Mouse (Mus musculus) MEL (cell line): Measurements from ENCODE around the gene Fance. TPM values are rescaled to one million over a fixed set of nuclear protein-coding genes. Genes with fewer than 3 reads are reported as not detected.

Source experiments
- DNase-seq: peaks from one replicate; pipeline ENCODE4 v3.0.0; 2011; ENCODE audit warnings: low read depth, low spot score
- H3K27ac ChIP-seq: 2 replicates; pipeline ENCODE4 v1.5.1; 2012; ENCODE audit warnings: low read depth, mild to moderate bottlenecking, control low read depth, low read length, moderate library complexity; ENCODE audit not compliant: control insufficient read depth
- H3K27me3 ChIP-seq, 2 experiments: fragments of 150-350 bp in 1 of 2; sonication (generic) in 1 of 2; 2 replicates each; pipeline ENCODE4 v1.6.1; 2012; ENCODE audit warnings: low read length in 2 of 2, mild to moderate bottlenecking in 2 of 2, improper control_type of control experiment in 1 of 2, moderate library complexity in 1 of 2; ENCODE audit not compliant: insufficient read depth in 2 of 2, control insufficient read depth in 1 of 2
- H3K36me3 ChIP-seq, 2 experiments: 2 replicates each; pipeline ENCODE4 v1.6.1; 2012 to 2014; ENCODE audit warnings: low read length in 2 of 2, improper control_type of control experiment in 1 of 2, inconsistent platforms in 1 of 2, mild to moderate bottlenecking in 1 of 2; ENCODE audit not compliant: insufficient read depth in 2 of 2, control insufficient read depth in 1 of 2
- H3K4me1 ChIP-seq, 2 experiments: fragments of 150-350 bp in 1 of 2; sonication (generic) in 1 of 2; 2 replicates each; pipeline ENCODE4 v1.6.1; 2012; ENCODE audit warnings: low read length in 2 of 2, improper control_type of control experiment in 1 of 2, mild to moderate bottlenecking in 1 of 2; ENCODE audit not compliant: insufficient read depth in 2 of 2, control insufficient read depth in 1 of 2
- H3K4me3 ChIP-seq, 2 experiments: fragments of 150-350 bp in 1 of 2; sonication (generic) in 1 of 2; 2 replicates each; pipeline ENCODE4 v1.5.1; 2012; ENCODE audit warnings: low read depth in 2 of 2, low read length in 2 of 2, mild to moderate bottlenecking in 2 of 2, moderate library complexity in 2 of 2, control low read depth in 1 of 2, improper control_type of control experiment in 1 of 2; ENCODE audit not compliant: control insufficient read depth in 1 of 2, insufficient read depth in 1 of 2
- H3K79me2 ChIP-seq: 2 replicates; pipeline ENCODE4 v1.6.1; 2012; ENCODE audit warnings: mild to moderate bottlenecking, low read length, moderate library complexity; ENCODE audit not compliant: control insufficient read depth, poor library complexity, insufficient read depth
- H3K9ac ChIP-seq: 2 replicates; pipeline ENCODE4 v1.6.1; 2012; ENCODE audit warnings: low read depth, mild to moderate bottlenecking, control low read depth, low read length, moderate library complexity; ENCODE audit not compliant: control insufficient read depth, poor library complexity, severe bottlenecking
- H3K9me3 ChIP-seq: fragments of 150-350 bp; sonication (generic); replicated peaks from 2 replicates; pipeline ENCODE4 v1.6.1; 2012; ENCODE audit warnings: mild to moderate bottlenecking, low read length, improper control_type of control experiment, moderate library complexity; ENCODE audit not compliant: insufficient read depth
- BHLHE40 ChIP-seq: IDR thresholded peaks from 2 replicates; pipeline ENCODE4 v1.6.1; 2012; ENCODE audit warnings: low read depth, mild to moderate bottlenecking, inconsistent platforms, low read length, improper control_type of control experiment, borderline replicate concordance
- CHD2 ChIP-seq: IDR thresholded peaks from 2 replicates; pipeline ENCODE4 v1.6.1; 2011; ENCODE audit warnings: low read length, improper control_type of control experiment
- ELF1 ChIP-seq: IDR thresholded peaks from 2 replicates; pipeline ENCODE4 v1.6.1; 2014; ENCODE audit warnings: low read depth, mild to moderate bottlenecking, inconsistent platforms, low read length, improper control_type of control experiment, moderate library complexity
- EP300 ChIP-seq, 2 experiments: IDR thresholded peaks; 2 replicates each; pipeline ENCODE4 v1.6.1; 2011; ENCODE audit warnings: improper control_type of control experiment in 2 of 2, low read length in 2 of 2, low read depth in 1 of 2, mild to moderate bottlenecking in 1 of 2
- ETS1 ChIP-seq: IDR thresholded peaks from 2 replicates; pipeline ENCODE4 v1.6.1; 2012; ENCODE audit warnings: low read depth, mild to moderate bottlenecking, inconsistent platforms, low read length, improper control_type of control experiment, moderate library complexity
- GABPA ChIP-seq: IDR thresholded peaks from 2 replicates; pipeline ENCODE4 v1.6.1; 2012; ENCODE audit warnings: low read depth, mild to moderate bottlenecking, inconsistent platforms, low read length, improper control_type of control experiment, moderate library complexity
- GATA1 ChIP-seq: IDR thresholded peaks from 2 replicates; pipeline ENCODE4 v1.6.1; 2011; ENCODE audit warnings: low read depth, low read length, improper control_type of control experiment
- MAFK ChIP-seq: IDR thresholded peaks from 2 replicates; pipeline ENCODE4 v1.6.1; 2011; ENCODE audit warnings: low read depth, mild to moderate bottlenecking, low read length, improper control_type of control experiment, borderline replicate concordance
- MAX ChIP-seq: IDR thresholded peaks from 2 replicates; pipeline ENCODE4 v1.6.1; 2011; ENCODE audit warnings: low read length, improper control_type of control experiment
- MEF2A ChIP-seq: IDR thresholded peaks from 2 replicates; pipeline ENCODE4 v1.6.1; 2014; ENCODE audit warnings: low read depth, mild to moderate bottlenecking, inconsistent platforms, low read length, improper control_type of control experiment; ENCODE audit not compliant: poor library complexity, insufficient replicate concordance, severe bottlenecking; ENCODE audit errors: extremely low read depth
- MXI1 ChIP-seq: IDR thresholded peaks from 2 replicates; pipeline ENCODE4 v1.6.1; 2011; ENCODE audit warnings: mild to moderate bottlenecking, low read depth, low read length, improper control_type of control experiment
- MYB ChIP-seq: IDR thresholded peaks from 2 replicates; pipeline ENCODE4 v1.6.1; 2011; ENCODE audit warnings: mild to moderate bottlenecking, low read depth, low read length, improper control_type of control experiment
- MYC ChIP-seq: IDR thresholded peaks from 2 replicates; pipeline ENCODE4 v1.6.1; 2011; ENCODE audit warnings: low read depth, mild to moderate bottlenecking, low read length, improper control_type of control experiment, moderate library complexity
- NELFE ChIP-seq: IDR thresholded peaks from 2 replicates; pipeline ENCODE4 v1.6.1; 2011; ENCODE audit warnings: low read depth, low read length, improper control_type of control experiment
- POLR2A ChIP-seq, 2 experiments: IDR thresholded peaks; 2 replicates each; pipeline ENCODE4 v1.6.1; 2011 to 2012; ENCODE audit warnings: low read length in 2 of 2, mild to moderate bottlenecking in 2 of 2, control low read depth in 1 of 2, improper control_type of control experiment in 1 of 2, low read depth in 1 of 2, moderate library complexity in 1 of 2; ENCODE audit not compliant: control insufficient read depth in 1 of 2, insufficient read depth in 1 of 2, poor library complexity in 1 of 2
- POLR2AphosphoS2 ChIP-seq: IDR thresholded peaks from 2 replicates; pipeline ENCODE4 v1.6.1; 2011; ENCODE audit warnings: low read length, improper control_type of control experiment
- RCOR1 ChIP-seq: IDR thresholded peaks from 2 replicates; pipeline ENCODE4 v1.6.1; 2012; ENCODE audit warnings: low read depth, mild to moderate bottlenecking, inconsistent platforms, low read length, improper control_type of control experiment
- SIN3A ChIP-seq: IDR thresholded peaks from 2 replicates; pipeline ENCODE4 v1.6.1; 2012; ENCODE audit warnings: low read length, improper control_type of control experiment, inconsistent platforms
- TAL1 ChIP-seq: IDR thresholded peaks from 2 replicates; pipeline ENCODE4 v1.6.1; 2012; ENCODE audit warnings: mild to moderate bottlenecking, inconsistent platforms, low read length, moderate library complexity, mixed read lengths
- TCF12 ChIP-seq: IDR thresholded peaks from 2 replicates; pipeline ENCODE4 v1.6.1; 2014; ENCODE audit warnings: low read depth, mild to moderate bottlenecking, inconsistent platforms, low read length, improper control_type of control experiment, moderate library complexity
- USF2 ChIP-seq, 2 experiments: IDR thresholded peaks; 2 replicates each; pipeline ENCODE4 v1.6.1; 2011 to 2012; ENCODE audit warnings: improper control_type of control experiment in 2 of 2, low read length in 2 of 2, borderline replicate concordance in 1 of 2, inconsistent platforms in 1 of 2, low read depth in 1 of 2, mild to moderate bottlenecking in 1 of 2; ENCODE audit not compliant: insufficient read depth in 1 of 2
- ZC3H11A ChIP-seq: IDR thresholded peaks from 2 replicates; pipeline ENCODE4 v1.6.1; 2012; ENCODE audit warnings: low read depth, mild to moderate bottlenecking, inconsistent platforms, low read length, improper control_type of control experiment
- ZNF384 ChIP-seq: IDR thresholded peaks from 2 replicates; pipeline ENCODE4 v1.6.1; 2012; ENCODE audit warnings: low read depth, mild to moderate bottlenecking, inconsistent platforms, low read length, improper control_type of control experiment
- polyA plus RNA-seq, 2 experiments: library from polyadenylated mRNA; stranded (reverse) in 1 of 2; unstranded in 1 of 2; fragments of >175 nt in 1 of 2; fragments of >200 nt in 1 of 2; gene quantifications; 2 replicates each; pipeline versions ENCODE4 v1.2.1 to v1.2.4; 2012; ENCODE audit warnings: low replicate concordance in 2 of 2, low read depth in 1 of 2; ENCODE audit not compliant: insufficient read length in 2 of 2, insufficient read depth in 1 of 2, missing spikeins in 1 of 2
- total RNA-seq: library from RNA; depleted of rRNA; stranded (reverse); fragments of 300-350 nt; gene quantifications from 2 replicates; pipeline ENCODE4 v1.2.3, GENCODE M21; 2012

Gene Fance
- total and polyA plus RNA-seq, 3 experiments = 51.2 to 382 (median 105) TPM

GRCm38 (mm10) chr17:28317725-28318124 lies 4.4 kb downstream of the Fance start:
- H3K27ac ChIP-seq = peak overlapping the region; percentile 32
- H3K36me3 ChIP-seq = peaks cover 13 to 16% of the 10 kb centered on the region in 2 experiments
- H3K4me3 ChIP-seq = no peak overlapping the region
- peaks cover 17% of the 10 kb centered on the region for H3K79me2 ChIP-seq
- H3K4me1 ChIP-seq = peaks cover 4 to 21% of the 10 kb centered on the region in 2 experiments; a peak in 3 of 4 replicates
- TF ChIP-seq CHD2 (no peak), TCF12 (peak; percentile 92), EP300 (IDR thresholded peaks at IDR 0.05; ENCODE audit: low read depth in 1 of 2, low read length in 2 of 2) (peak; percentile 63 to 79; a peak in 3 of 4 replicates), ETS1 (peak; percentile 71), RCOR1 (peak; percentile 89), ELF1 (no peak), GATA1 (peak; percentile 77), TAL1 (peak; percentile 51), ZNF384 (peak; percentile 92)
- H3K9ac ChIP-seq = 0 out of 2 replicates have a peak overlapping the region, but pooled peaks have one; percentile 31
- DNase-seq = peak; percentile 55
- H3K27me3 ChIP-seq = no peaks in the 10 kb centered on the region
- no peaks in the 10 kb centered on the region for H3K9me3 ChIP-seq

GRCm38 (mm10) chr17:28321700-28322099 lies 8.4 kb downstream of the Fance start:
- peaks cover 11 to 15% of the 10 kb centered on the region in 2 experiments for H3K36me3 ChIP-seq
- H3K9ac ChIP-seq = no peak overlapping the region
- H3K4me1 ChIP-seq = peaks cover 4 to 16% of the 10 kb centered on the region in 2 experiments; a peak in 3 of 4 replicates
- H3K79me2 ChIP-seq = no peaks in the 10 kb centered on the region
- H3K27ac ChIP-seq = no peak overlapping the region
- no peaks in the 10 kb centered on the region for H3K27me3 ChIP-seq
- no peaks in the 10 kb centered on the region for H3K9me3 ChIP-seq
- DNase-seq = no peak
- TF ChIP-seq GABPA = no peak
- TF ChIP-seq ZC3H11A = no peak
- TF ChIP-seq NELFE = no peak
- no peak for TF ChIP-seq MAX
- no peak for TF ChIP-seq BHLHE40
- TF ChIP-seq MXI1 = no peak
- no peak for TF ChIP-seq POLR2AphosphoS2
- TF ChIP-seq CHD2 = no peak
- no peak for TF ChIP-seq POLR2A (IDR thresholded peaks at IDR 0.05; ENCODE audit: control insufficient read depth in 1 of 2, insufficient read depth in 1 of 2, low read depth in 1 of 2, low read length in 2 of 2, poor library complexity in 1 of 2)
- TF ChIP-seq MYB = no peak
- no peak for TF ChIP-seq MEF2A
- no peak for TF ChIP-seq SIN3A
- TF ChIP-seq MYC = no peak
- TF ChIP-seq USF2 (IDR thresholded peaks at IDR 0.05; ENCODE audit: borderline replicate concordance in 1 of 2, insufficient read depth in 1 of 2, low read depth in 1 of 2, low read length in 2 of 2) = no peak
- no peak for TF ChIP-seq GATA1
- TF ChIP-seq EP300 (IDR thresholded peaks at IDR 0.05; ENCODE audit: low read depth in 1 of 2, low read length in 2 of 2) = no peak
- no peak for TF ChIP-seq MAFK
- H3K4me3 ChIP-seq = no peak overlapping the region
